Mouse (Mus musculus): ENCODE results near the gene Josd2. TPM values are rescaled to one million over a fixed set of nuclear protein-coding genes. Genes with fewer than 3 reads are reported as not detected.

Gene Josd2
- polyA plus RNA-seq, 1 experiment = 233 TPM

DNA sequence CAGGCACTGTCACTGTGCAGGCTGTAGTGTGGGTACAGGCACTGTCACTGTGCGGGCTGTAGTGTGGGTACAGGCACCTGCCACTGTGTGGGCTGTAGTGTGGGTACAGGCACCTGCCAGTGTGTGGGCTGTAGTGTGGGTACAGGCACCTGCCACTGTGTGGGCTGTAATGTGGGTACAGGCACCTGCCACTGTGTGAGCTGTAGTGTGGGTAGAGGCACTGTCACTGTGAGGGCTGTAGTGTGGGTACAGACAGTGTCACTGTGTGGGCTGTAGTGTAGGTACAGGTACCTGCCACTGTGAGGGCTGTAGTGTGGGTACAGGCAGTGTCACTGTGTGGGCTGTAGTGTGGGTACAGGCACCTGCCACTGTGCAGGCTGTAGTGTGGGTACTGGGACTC lies 16.3 kb downstream of the Josd2 start:
- Histone ChIP-seq H3K4me2 (ENCODE audit: low read depth) (no peak overlapping the region), H3K36me3 (ENCODE audit: control insufficient read depth, insufficient read depth) (no peaks in the 10 kb centered on the region), H3ac (ENCODE audit: control insufficient read depth, insufficient read length) (no peak overlapping the region), H3K4me3 (no peak overlapping the region), H3K27me3 (ENCODE audit: control insufficient read depth, insufficient read depth, insufficient read length) (no peaks in the 10 kb centered on the region), H3K79me2 (ENCODE audit: control insufficient read depth, insufficient read depth) (peaks cover 7% of the 10 kb centered on the region)
- peak in 2 of 3 experiments; percentile 61 to 69 for TF ChIP-seq MYOD1 (IDR thresholded peaks at IDR 0.05; ENCODE audit: control insufficient read depth in 1 of 3, insufficient read length in 2 of 3, low read depth in 2 of 3)
- TF ChIP-seq TCF3 (IDR thresholded peaks at IDR 0.05; ENCODE audit: insufficient read length, low read depth) = peak; percentile 27
- TF ChIP-seq POLR2AphosphoS2 (IDR thresholded peaks at IDR 0.05; ENCODE audit: insufficient read length, low read depth) = peak; percentile 74
- no peak for TF ChIP-seq POLR2A (IDR thresholded peaks at IDR 0.05; ENCODE audit: insufficient read length, low read depth)
- peak in 2 of 3 experiments; percentile 49 to 60 for TF ChIP-seq MYOG (IDR thresholded peaks at IDR 0.05; ENCODE audit: control insufficient read depth in 1 of 3, insufficient read depth in 1 of 3, insufficient read length in 2 of 3, low read depth in 2 of 3)

DNA sequence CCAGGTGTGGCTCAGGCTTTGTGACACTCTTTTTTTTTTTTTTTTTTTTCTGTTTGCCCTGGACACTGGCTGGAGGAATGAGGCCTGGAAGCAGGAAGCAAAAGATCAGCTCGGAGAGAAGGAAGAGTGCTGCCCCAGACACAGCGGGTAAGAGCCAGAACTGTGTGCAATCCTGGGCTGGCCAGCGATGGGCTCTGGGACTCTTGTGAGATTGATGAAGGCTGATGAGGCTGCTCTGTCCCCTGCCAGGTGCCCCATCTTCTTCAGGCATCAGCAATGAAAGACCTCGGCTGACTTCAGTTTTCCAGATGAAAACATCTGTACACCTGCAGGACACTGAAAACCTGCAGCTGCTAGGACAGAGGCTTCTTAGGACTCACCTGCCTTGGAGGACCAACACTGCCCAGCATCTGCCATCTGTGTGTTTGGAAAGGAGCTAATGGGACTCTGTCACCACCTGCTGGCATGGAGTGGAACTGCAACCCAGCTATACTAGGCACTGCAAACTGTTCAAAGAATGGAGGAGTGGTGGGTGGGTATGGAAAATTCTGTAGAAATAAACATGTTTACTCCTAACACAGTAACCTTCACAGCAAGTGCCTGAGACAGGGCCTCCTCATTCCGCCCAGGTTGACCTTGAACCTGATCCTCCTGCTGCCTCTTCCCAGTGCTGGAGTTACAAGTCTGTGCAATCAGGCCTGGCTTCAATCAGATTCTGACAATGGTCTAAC lies 17.2 kb downstream of the Josd2 start:
- Histone ChIP-seq H3K36me3 (ENCODE audit: control insufficient read depth, insufficient read depth) (no peaks in the 10 kb centered on the region), H3K4me3 (no peak overlapping the region), H3ac (ENCODE audit: control insufficient read depth, insufficient read length) (no peak overlapping the region), H3K27me3 (ENCODE audit: control insufficient read depth, insufficient read depth, insufficient read length) (no peaks in the 10 kb centered on the region), H3K4me2 (ENCODE audit: low read depth) (no peak overlapping the region), H3K79me2 (ENCODE audit: control insufficient read depth, insufficient read depth) (peaks cover 6% of the 10 kb centered on the region)
- TF ChIP-seq POLR2AphosphoS2 (IDR thresholded peaks at IDR 0.05; ENCODE audit: insufficient read length, low read depth) (peak; percentile 12), REST (IDR thresholded peaks at IDR 0.05; ENCODE audit: insufficient read depth, insufficient read length) (no peak), SRF (IDR thresholded peaks at IDR 0.05; ENCODE audit: control insufficient read depth, insufficient read length, low read depth) (no peak), USF1 (IDR thresholded peaks at IDR 0.05; ENCODE audit: low read depth) (no peak), MYOG (IDR thresholded peaks at IDR 0.05; ENCODE audit: control insufficient read depth in 1 of 3, insufficient read depth in 1 of 3, insufficient read length in 2 of 3, low read depth in 2 of 3) (no peak), MAX (IDR thresholded peaks at IDR 0.05; ENCODE audit: low read depth) (no peak), TCF12 (IDR thresholded peaks at IDR 0.05; ENCODE audit: insufficient read depth, poor library complexity, severe bottlenecking) (no peak), E2F4 (IDR thresholded peaks at IDR 0.05; ENCODE audit: insufficient read depth) (no peak), TCF3 (IDR thresholded peaks at IDR 0.05; ENCODE audit: insufficient read length, low read depth) (no peak), MYOD1 (IDR thresholded peaks at IDR 0.05; ENCODE audit: control insufficient read depth in 1 of 3, insufficient read length in 2 of 3, low read depth in 2 of 3) (no peak), CEBPB (IDR thresholded peaks at IDR 0.05; ENCODE audit: insufficient read depth, poor library complexity, severe bottlenecking) (no peak), POLR2A (IDR thresholded peaks at IDR 0.05; ENCODE audit: insufficient read length, low read depth) (peak; percentile 12)

DNA sequence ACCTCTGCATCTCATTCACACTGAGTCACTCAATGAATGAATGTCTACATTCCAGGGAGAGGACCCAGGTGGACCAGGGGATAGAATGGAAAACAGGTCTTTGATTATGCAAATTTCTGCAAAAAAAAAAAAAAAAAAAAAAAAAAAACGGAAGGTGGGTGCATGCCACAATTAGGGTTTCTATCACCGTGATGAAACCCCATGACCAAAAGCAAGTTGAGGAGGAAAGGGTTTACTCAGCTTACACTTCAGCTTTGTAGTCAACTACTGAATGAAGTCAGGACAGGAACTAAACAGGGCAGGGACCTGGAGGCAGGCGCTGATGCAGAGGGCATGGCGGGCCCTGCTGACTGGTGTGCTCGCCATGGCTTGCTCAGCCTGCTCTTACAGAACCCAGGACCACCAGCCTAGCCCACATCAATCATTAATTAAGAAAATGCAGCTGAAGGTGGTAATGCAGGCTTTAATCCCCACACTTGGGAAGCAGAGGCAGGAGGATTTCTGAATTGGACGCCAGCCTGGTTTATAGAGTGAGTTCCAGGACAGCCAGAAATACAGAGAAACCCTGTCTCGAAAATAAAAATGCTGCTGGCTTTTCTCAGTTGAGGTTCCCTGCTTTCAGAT lies 17.9 kb downstream of the Josd2 start:
- H3ac ChIP-seq (ENCODE audit: control insufficient read depth, insufficient read length) = no peak overlapping the region

DNA sequence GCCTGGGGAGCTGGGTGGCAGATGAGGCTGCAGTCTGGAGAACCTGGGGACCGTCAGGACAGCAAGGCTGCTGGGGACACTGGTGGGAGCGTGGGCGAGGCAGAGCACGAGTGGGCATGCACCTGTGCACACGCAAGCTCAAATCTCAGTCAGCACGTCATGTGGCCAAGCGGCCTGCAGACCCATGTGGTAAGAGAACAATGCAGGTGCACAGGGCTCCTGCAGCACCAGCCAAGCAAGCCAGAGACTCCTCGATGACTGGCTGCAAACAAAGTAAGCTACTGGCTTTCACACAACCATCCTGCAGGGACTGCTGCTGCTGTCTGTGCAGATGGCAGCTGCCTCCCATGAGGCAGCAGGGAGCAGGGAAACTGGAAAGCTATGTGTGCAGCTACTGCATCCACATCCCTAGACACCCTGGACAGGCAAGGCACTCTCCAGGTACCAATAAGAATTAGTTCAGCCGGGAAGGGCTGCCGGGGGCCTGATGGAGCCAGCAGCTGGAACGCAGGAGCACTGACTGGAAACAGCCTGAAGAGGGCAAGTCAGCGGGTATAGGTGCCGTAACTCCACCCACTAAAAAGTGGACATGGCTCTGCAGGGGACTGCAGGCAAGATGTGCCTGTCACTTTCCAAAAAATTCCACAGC lies 19.3 kb downstream of the Josd2 start:
- TF ChIP-seq TCF3 (IDR thresholded peaks at IDR 0.05; ENCODE audit: insufficient read length, low read depth) = no peak
- TF ChIP-seq MYOG (IDR thresholded peaks at IDR 0.05; ENCODE audit: control insufficient read depth in 1 of 3, insufficient read depth in 1 of 3, insufficient read length in 2 of 3, low read depth in 2 of 3) = peak in 2 of 3 experiments; percentile 24 to 53
- TF ChIP-seq E2F4 (IDR thresholded peaks at IDR 0.05; ENCODE audit: insufficient read depth) = no peak
- no peak for TF ChIP-seq USF1 (IDR thresholded peaks at IDR 0.05; ENCODE audit: low read depth)
- no peak for TF ChIP-seq SRF (IDR thresholded peaks at IDR 0.05; ENCODE audit: control insufficient read depth, insufficient read length, low read depth)
- TF ChIP-seq MYOD1 (IDR thresholded peaks at IDR 0.05; ENCODE audit: control insufficient read depth in 1 of 3, insufficient read length in 2 of 3, low read depth in 2 of 3) = peak in 2 of 3 experiments; percentile 33 to 69
- peak; percentile 63 for TF ChIP-seq POLR2A (IDR thresholded peaks at IDR 0.05; ENCODE audit: insufficient read length, low read depth)
- peak; percentile 95 for TF ChIP-seq POLR2AphosphoS2 (IDR thresholded peaks at IDR 0.05; ENCODE audit: insufficient read length, low read depth)
- TF ChIP-seq CEBPB (IDR thresholded peaks at IDR 0.05; ENCODE audit: insufficient read depth, poor library complexity, severe bottlenecking) = no peak
- TF ChIP-seq TCF12 (IDR thresholded peaks at IDR 0.05; ENCODE audit: insufficient read depth, poor library complexity, severe bottlenecking) = no peak
- TF ChIP-seq MAX (IDR thresholded peaks at IDR 0.05; ENCODE audit: low read depth) = no peak
- TF ChIP-seq REST (IDR thresholded peaks at IDR 0.05; ENCODE audit: insufficient read depth, insufficient read length) = no peak
- Histone ChIP-seq H3K27me3 (ENCODE audit: control insufficient read depth, insufficient read depth, insufficient read length) (no peaks in the 10 kb centered on the region), H3K4me3 (no peak overlapping the region), H3K4me2 (ENCODE audit: low read depth) (no peak overlapping the region), H3K79me2 (ENCODE audit: control insufficient read depth, insufficient read depth) (no peaks in the 10 kb centered on the region), H3ac (ENCODE audit: control insufficient read depth, insufficient read length) (no peak overlapping the region), H3K36me3 (ENCODE audit: control insufficient read depth, insufficient read depth) (no peaks in the 10 kb centered on the region)

More for the DNA sequence above, 17.9 kb downstream of the Josd2 start:
- Histone ChIP-seq H3K36me3 (ENCODE audit: control insufficient read depth, insufficient read depth) (no peaks in the 10 kb centered on the region), H3K27me3 (ENCODE audit: control insufficient read depth, insufficient read depth, insufficient read length) (no peaks in the 10 kb centered on the region), H3K4me2 (ENCODE audit: low read depth) (no peak overlapping the region), H3K79me2 (ENCODE audit: control insufficient read depth, insufficient read depth) (no peaks in the 10 kb centered on the region), H3K4me3 (no peak overlapping the region)
- TF ChIP-seq TCF3 (IDR thresholded peaks at IDR 0.05; ENCODE audit: insufficient read length, low read depth) (no peak), POLR2AphosphoS2 (IDR thresholded peaks at IDR 0.05; ENCODE audit: insufficient read length, low read depth) (no peak), MYOD1 (IDR thresholded peaks at IDR 0.05; ENCODE audit: control insufficient read depth in 1 of 3, insufficient read length in 2 of 3, low read depth in 2 of 3) (no peak), POLR2A (IDR thresholded peaks at IDR 0.05; ENCODE audit: insufficient read length, low read depth) (peak; percentile 13), SRF (IDR thresholded peaks at IDR 0.05; ENCODE audit: control insufficient read depth, insufficient read length, low read depth) (no peak), CEBPB (IDR thresholded peaks at IDR 0.05; ENCODE audit: insufficient read depth, poor library complexity, severe bottlenecking) (no peak), REST (IDR thresholded peaks at IDR 0.05; ENCODE audit: insufficient read depth, insufficient read length) (no peak)

Data from myocyte (in vitro differentiated cells).